Mouse (Mus musculus): ENCODE results near the gene Gm595. TPM values are rescaled to one million over a fixed set of nuclear protein-coding genes. Genes with fewer than 3 reads are reported as not detected.

Gene Gm595
- not detected in 2 replicates for polyA plus RNA-seq (2016; fragmentation: Nextera tagmentation; extraction: Ambion mirVana)

- Histone ChIP-seq H3K9me3 (replicated peaks) (no peaks in the 10 kb centered on the region), H3K4me3 (no peak within 1 kb of the TSS), H3K27me3 (no peaks in the 10 kb centered on the region), H3K4me2 (replicated peaks) (no peak within 1 kb of the TSS), H3K4me1 (no peaks in the 10 kb centered on the region), H3K36me3 (no peaks in the 10 kb centered on the region), H3K9ac (no peak within 1 kb of the TSS), H3K27ac (no peak within 1 kb of the TSS)
- no peak for ATAC-seq (ENCODE audit: low FRiP score)
- WGBS, result 90% methylated on average over 13 of the region's 13 CpGs
Observed at GRCm38 (mm10) chrX:48877613-48878012, at the start of gene Gm595. TSS of gene Gm595 (minus strand) at chrX:48877713.

- WGBS, result 90% methylated on average over 4 of the region's 4 CpGs
- Histone ChIP-seq H3K27me3 (no peaks in the 10 kb centered on the region), H3K4me1 (no peaks in the 10 kb centered on the region), H3K9ac (no peak overlapping the region), H3K36me3 (no peaks in the 10 kb centered on the region), H3K9me3 (replicated peaks) (no peaks in the 10 kb centered on the region), H3K27ac (no peak overlapping the region), H3K4me2 (replicated peaks) (no peak overlapping the region), H3K4me3 (no peak overlapping the region)
- ATAC-seq (ENCODE audit: low FRiP score), result no peak
Observed at GRCm38 (mm10) chrX:48908421-48908820, 30.9 kb upstream of the Gm595 start.

GRCm38 (mm10) chrX:48903744-48904143 lies 26.2 kb upstream of the Gm595 start:
- no peak overlapping the region for H3K9ac ChIP-seq
- no peak for ATAC-seq (ENCODE audit: low FRiP score)
- H3K9me3 ChIP-seq (replicated peaks), result no peaks in the 10 kb centered on the region
- H3K27me3 ChIP-seq, result no peaks in the 10 kb centered on the region
- H3K4me1 ChIP-seq, result no peaks in the 10 kb centered on the region
- H3K27ac ChIP-seq, result no peak overlapping the region
- no peak overlapping the region for H3K4me2 ChIP-seq (replicated peaks)
- H3K36me3 ChIP-seq, result no peaks in the 10 kb centered on the region
- WGBS, result 81% methylated on average over 3 of the region's 3 CpGs
- H3K4me3 ChIP-seq, result no peak overlapping the region

GRCm38 (mm10) chrX:48899555-48899954 lies 22.0 kb upstream of the Gm595 start:
- no peak overlapping the region for H3K9ac ChIP-seq
- H3K9me3 ChIP-seq (replicated peaks), result no peaks in the 10 kb centered on the region
- H3K27me3 ChIP-seq, result no peaks in the 10 kb centered on the region
- 49% methylated on average over 5 of the region's 5 CpGs for WGBS
- no peak for ATAC-seq (ENCODE audit: low FRiP score)
- H3K36me3 ChIP-seq, result no peaks in the 10 kb centered on the region
- no peak overlapping the region for H3K27ac ChIP-seq
- H3K4me2 ChIP-seq (replicated peaks), result no peak overlapping the region
- no peak overlapping the region for H3K4me3 ChIP-seq
- H3K4me1 ChIP-seq, result no peaks in the 10 kb centered on the region

GRCm38 (mm10) chrX:48896803-48897202 lies 19.3 kb upstream of the Gm595 start:
- Histone ChIP-seq H3K4me1 (no peaks in the 10 kb centered on the region), H3K36me3 (no peaks in the 10 kb centered on the region), H3K9me3 (replicated peaks) (no peaks in the 10 kb centered on the region), H3K4me2 (replicated peaks) (no peak overlapping the region), H3K27me3 (no peaks in the 10 kb centered on the region), H3K9ac (no peak overlapping the region), H3K4me3 (no peak overlapping the region), H3K27ac (no peak overlapping the region)
- no peak for ATAC-seq (ENCODE audit: low FRiP score)
- WGBS, result 38% methylated on average over 6 of the region's 6 CpGs

GRCm38 (mm10) chrX:48893946-48894345 lies 16.4 kb upstream of the Gm595 start:
- WGBS, result 72% methylated on average over 3 of the region's 3 CpGs
- no peak for ATAC-seq (ENCODE audit: low FRiP score)
- H3K9ac ChIP-seq, result no peak overlapping the region

GRCm38 (mm10) chrX:48890259-48890658 lies 12.7 kb upstream of the Gm595 start:
- WGBS, result 91% methylated on average over 9 of the region's 9 CpGs
- no peaks in the 10 kb centered on the region for H3K4me1 ChIP-seq
- no peaks in the 10 kb centered on the region for H3K27me3 ChIP-seq
- no peak overlapping the region for H3K27ac ChIP-seq
- no peaks in the 10 kb centered on the region for H3K36me3 ChIP-seq
- H3K9ac ChIP-seq, result no peak overlapping the region
- H3K4me3 ChIP-seq, result no peak overlapping the region
- no peak for ATAC-seq (ENCODE audit: low FRiP score)
- no peaks in the 10 kb centered on the region for H3K9me3 ChIP-seq (replicated peaks)
- no peak overlapping the region for H3K4me2 ChIP-seq (replicated peaks)

More at GRCm38 (mm10) chrX:48893946-48894345, 16.4 kb upstream of the Gm595 start:
- H3K4me2 ChIP-seq (replicated peaks), result no peak overlapping the region
- H3K27me3 ChIP-seq, result no peaks in the 10 kb centered on the region
- no peak overlapping the region for H3K4me3 ChIP-seq
- H3K4me1 ChIP-seq, result no peaks in the 10 kb centered on the region
- H3K9me3 ChIP-seq (replicated peaks), result no peaks in the 10 kb centered on the region
- H3K27ac ChIP-seq, result no peak overlapping the region
- H3K36me3 ChIP-seq, result no peaks in the 10 kb centered on the region

GRCm38 (mm10) chrX:48884615-48885014 lies 7.1 kb upstream of the Gm595 start:
- H3K36me3 ChIP-seq, result no peaks in the 10 kb centered on the region
- H3K4me2 ChIP-seq (replicated peaks), result no peak overlapping the region
- no peak overlapping the region for H3K4me3 ChIP-seq
- no peaks in the 10 kb centered on the region for H3K27me3 ChIP-seq
- no peaks in the 10 kb centered on the region for H3K4me1 ChIP-seq
- no peak overlapping the region for H3K27ac ChIP-seq
- WGBS, result 86% methylated on average over 5 of the region's 5 CpGs
- H3K9me3 ChIP-seq (replicated peaks), result no peaks in the 10 kb centered on the region
- ATAC-seq (ENCODE audit: low FRiP score), result no peak
- no peak overlapping the region for H3K9ac ChIP-seq

Other genes starting within 250 kb of the Gm595 start
- not detected in 2 replicates for gene Gpr119, start 203.2 kb downstream of the Gm595 start, polyA plus RNA-seq (2016; fragmentation: Nextera tagmentation; extraction: Ambion mirVana)
- 21.1 and 22.1 TPM in 2 replicates for gene Rbmx2, start 182.7 kb downstream of the Gm595 start, polyA plus RNA-seq (2016; fragmentation: Nextera tagmentation; extraction: Ambion mirVana)